ENCODE assay signal across 8 mouse cellular contexts in genomic region chr17:34685120-34686110, GRCm38 (mm10). TPM values are rescaled to one million over a fixed set of nuclear protein-coding genes. Genes with fewer than 3 reads are reported as not detected.
DNase-seq lines count a peak whose midpoint lies in the region; TF ChIP-seq lines count a peak whose summit lies in the region.

No protein-coding gene starts in this region.

- H3K27me3 ChIP-seq in heart, adult 2 months (ENCODE audit: control insufficient read depth, insufficient read depth, low read length): no peaks in the 10 kb centered on the region

- H3K4me1 ChIP-seq in lung, adult 2 months (ENCODE audit: control insufficient read depth, insufficient read depth, low read length): peaks cover 22% of the 10 kb centered on the region
- peaks cover 31% of the 10 kb centered on the region for H3K4me1 ChIP-seq in heart, adult 2 months (ENCODE audit: control insufficient read depth, insufficient read depth, low read length)

- peak overlapping the region; percentile 62 for H3K27ac ChIP-seq in heart, adult 2 months
- H3K27ac ChIP-seq in layer of hippocampus, adult 2 months: no peak overlapping the region

- H3K79me2 ChIP-seq in heart, adult 2 months (replicated peaks; ENCODE audit: control insufficient read depth, insufficient read depth, low read length): no peaks in the 10 kb centered on the region

- H3K36me3 ChIP-seq in heart, adult 2 months (ENCODE audit: control insufficient read depth, insufficient read depth, low read length): no peaks in the 10 kb centered on the region

- H3K9ac ChIP-seq in heart, adult 2 months (ENCODE audit: low read depth, low read length): no peak overlapping the region; the same call in 1 of the 2 replicates

- no peak for TF ChIP-seq EP300 in heart, adult 2 months (IDR thresholded peaks at IDR 0.05; ENCODE audit: insufficient read depth, low read depth, low read length)

- TF ChIP-seq POLR2A in lung, adult 2 months (IDR thresholded peaks at IDR 0.05; ENCODE audit: borderline replicate concordance, extremely low read depth, low read depth, low read length): no peak
- TF ChIP-seq POLR2A in heart, adult 2 months (IDR thresholded peaks at IDR 0.05; ENCODE audit: insufficient read depth, low read depth, low read length): no peak

- DNase-seq in adrenal gland, postnatal 10 days: peak; percentile 70
- DNase-seq in adrenal gland, postnatal 25 days: no peak
- peak; percentile 49 for DNase-seq in lung, adult 18-20 months
- DNase-seq in lung, adult 2 months: no peak
- DNase-seq in heart, adult 2 months: peak; percentile 70 to 81
- peak; percentile 73 to 86 for DNase-seq in lung, postnatal 4 days
- no peak for DNase-seq in yolk sac, embryonic 10.5 days (ENCODE audit: low spot score)
- no peak for DNase-seq in layer of hippocampus, adult 2 months (ENCODE audit: low spot score in 2 of 2)

- intact Hi-C loops in heart, adult 2 months (cut with DNase I): no loop called here

- TF ChIP-seq CTCF in lung, adult 2 months (IDR thresholded peaks at IDR 0.05; ENCODE audit: insufficient read depth, low read length): no peak
- TF ChIP-seq CTCF in heart, adult 2 months (IDR thresholded peaks at IDR 0.05): no peak
- TF ChIP-seq CTCF in layer of hippocampus, adult 2 months (conservative IDR thresholded peaks at IDR 0.05): no peak

- no peak overlapping the region for H3K4me3 ChIP-seq in lung, adult 2 months (replicated peaks; ENCODE audit: extremely low read depth, low read depth, low read length)
- no peak overlapping the region for H3K4me3 ChIP-seq in heart, adult 2 months
- no peak overlapping the region for H3K4me3 ChIP-seq in layer of hippocampus, adult 2 months

- WGBS in lung, adult 2 months: 57% methylated on average over 28 of the region's 28 CpGs
- WGBS in heart, adult 2 months: 51% methylated on average over 28 of the region's 28 CpGs

RNA-seq across cellular contexts. Expression of gene Tnxb, which starts 15.1 kb away (rescaled TPM):
- 10 to 100 TPM; 40.6 to 47.3 TPM for total RNA-seq in adrenal gland, postnatal 10 days (2021)
- 23.7 and 25.4 TPM in 2 replicates for total RNA-seq in adrenal gland, postnatal 25 days (2021)
- polyA plus RNA-seq in lung, adult 2 months (2012; rRNA removed): 39.6 and 49.2 TPM in 2 replicates
- total RNA-seq in heart, adult 2 months (2021): 10 to 100 TPM; 28.5 to 28.8 TPM
- 27.3 and 32.7 TPM in 2 replicates for polyA plus RNA-seq in heart, adult 2 months (2012; rRNA removed)
- total RNA-seq in layer of hippocampus, adult 2 months (2021): 10 to 100 TPM; 10.9 to 11.0 TPM

RNA-seq across cellular contexts. Expression of gene Atf6b, which starts 38.5 kb away (rescaled TPM):
- total RNA-seq in adrenal gland, postnatal 10 days (2021): 10 to 100 TPM; 37.8 to 40.1 TPM
- total RNA-seq in adrenal gland, postnatal 25 days (2021): 50.4 and 52.5 TPM in 2 replicates
- 81.8 and 88.0 TPM in 2 replicates for polyA plus RNA-seq in lung, adult 2 months (2012; rRNA removed)
- total RNA-seq in heart, adult 2 months (2021): 10 to 100 TPM; 15.3 to 18.4 TPM
- polyA plus RNA-seq in heart, adult 2 months (2012; rRNA removed): 25.3 and 27.4 TPM in 2 replicates
- 10 to 100 TPM; 92.0 to 93.2 TPM for total RNA-seq in layer of hippocampus, adult 2 months (2021)

RNA-seq across cellular contexts. Expression of gene Fkbpl, which starts 40.9 kb away (rescaled TPM):
- total RNA-seq in adrenal gland, postnatal 10 days (2021): 10 to 100 TPM; 11.8 to 14.4 TPM
- 13.4 TPM in 2 replicates for total RNA-seq in adrenal gland, postnatal 25 days (2021)
- polyA plus RNA-seq in lung, adult 2 months (2012; rRNA removed): 2.4 and 2.9 TPM in 2 replicates
- total RNA-seq in heart, adult 2 months (2021): 1 to 10 TPM; 7.9 TPM
- polyA plus RNA-seq in heart, adult 2 months (2012; rRNA removed): 4.0 and 8.8 TPM in 2 replicates
- 10 to 100 TPM; 16.2 to 18.8 TPM for total RNA-seq in layer of hippocampus, adult 2 months (2021)

RNA-seq across cellular contexts. Expression of gene Prrt1, which starts 56.1 kb away (rescaled TPM):
- total RNA-seq in adrenal gland, postnatal 10 days (2021): 1 to 10 TPM; 4.5 to 7.9 TPM
- total RNA-seq in adrenal gland, postnatal 25 days (2021): 10.8 and 13.5 TPM in 2 replicates
- 5.2 and 6.7 TPM in 2 replicates for polyA plus RNA-seq in lung, adult 2 months (2012; rRNA removed)
- 1 to 10 TPM in 1 of 2 experiments, under 1 TPM in 1; 0.86 to 1.4 TPM for total RNA-seq in heart, adult 2 months (2021)
- polyA plus RNA-seq in heart, adult 2 months (2012; rRNA removed): 2.7 and 7.0 TPM in 2 replicates
- total RNA-seq in layer of hippocampus, adult 2 months (2021): 100 to 1,000 TPM; 276 to 305 TPM

RNA-seq across cellular contexts. Expression of gene Ppt2, which starts 57.1 kb away (rescaled TPM):
- total RNA-seq in adrenal gland, postnatal 10 days (2021): 10 to 100 TPM; 47.8 to 48.0 TPM
- total RNA-seq in adrenal gland, postnatal 25 days (2021): 56.9 and 61.1 TPM in 2 replicates
- polyA plus RNA-seq in lung, adult 2 months (2012; rRNA removed): 38.7 and 40.9 TPM in 2 replicates
- total RNA-seq in heart, adult 2 months (2021): 10 to 100 TPM; 53.0 to 63.9 TPM
- 50.5 and 55.7 TPM in 2 replicates for polyA plus RNA-seq in heart, adult 2 months (2012; rRNA removed)
- 10 to 100 TPM; 46.8 to 55.8 TPM for total RNA-seq in layer of hippocampus, adult 2 months (2021)

Comparison
In these comparisons a context has a peak if more than half of its experiments do, and no peak if none do; other contexts are left out.
1. DNase-seq: peak in adrenal gland, postnatal 10 days (single experiment), lung, adult 18-20 months (2 of 2), heart, adult 2 months (2 of 2) and lung, postnatal 4 days (2 of 2); none in adrenal gland, postnatal 25 days (single experiment), lung, adult 2 months (single experiment), yolk sac, embryonic 10.5 days (single experiment) and layer of hippocampus, adult 2 months (0 of 2).